ENCODE assay signal across 19 mouse cellular contexts in genomic region chr17:67073139-67073538, GRCm38 (mm10).
A peak's percentile ranks its signal among the peaks of the same experiment; 100 is the strongest.
DNase-seq lines count a peak whose midpoint lies in the region; ATAC-seq and TF ChIP-seq lines count a peak whose summit lies in the region.
"Had no signal": no experiment of that assay in that cellular context is flagged by ENCODE, and none has a peak within 500 bp of the region (broad histone marks: within the 10 kb centered on the region; RNA-seq: fewer than 3 reads in every experiment).

No protein-coding gene starts in this region.

- peak; percentile 34 for ATAC-seq in forebrain, embryonic 13.5 days
- no peak for ATAC-seq in forebrain, embryonic 12.5 days (ENCODE audit: low FRiP score)
- ATAC-seq in limb, embryonic 14.5 days (ENCODE audit: low FRiP score, low read depth): no peak
- no peak for ATAC-seq in hindbrain, postnatal 0 days
- no peak for ATAC-seq in neural tube, embryonic 15.5 days (ENCODE audit: low FRiP score)
- ATAC-seq: Patski had no signal

- 0 out of 2 replicates have a peak overlapping the region, but pooled peaks have one; percentile 2 for H3K27ac ChIP-seq in forebrain, embryonic 13.5 days
- no peak overlapping the region for H3K27ac ChIP-seq in forebrain, embryonic 12.5 days
- H3K27ac ChIP-seq in limb, embryonic 14.5 days (replicated peaks; ENCODE audit: low read depth, low read length): no peak overlapping the region
- H3K27ac ChIP-seq in limb, embryonic 10.5 days: no peak overlapping the region
- peak overlapping the region; percentile 48; the same call in 1 of the 2 replicates for H3K27ac ChIP-seq in hindbrain, postnatal 0 days
- H3K27ac ChIP-seq in neural tube, embryonic 15.5 days (replicated peaks): peak overlapping the region; percentile 30; the same call in 1 of the 2 replicates
- H3K27ac ChIP-seq: heart, embryonic 15.5 days; liver, embryonic 14.5 days; stomach, embryonic 15.5 days had no signal

- peak; percentile 48 for DNase-seq in limb, embryonic 14.5 days (ENCODE audit: low spot score)
- no peak for DNase-seq in limb, embryonic 10.5 days (ENCODE audit: low spot score)
- peak; percentile 47 for DNase-seq in hindbrain, postnatal 0 days (ENCODE audit: low spot score)
- no peak for DNase-seq in lung, postnatal 10 days
- no peak for DNase-seq in testis, postnatal 14 days (ENCODE audit: low spot score)
- DNase-seq: kidney, adult 2 months; kidney, postnatal 36 days; layer of hippocampus, postnatal 36 days; lung, postnatal 14 days; right cerebral cortex, adult 18-20 months; spleen, adult 18-20 months; thymus, postnatal 25 days had no signal

- no peak overlapping the region for H3K4me2 ChIP-seq in forebrain, embryonic 13.5 days
- H3K4me2 ChIP-seq in forebrain, embryonic 12.5 days: no peak overlapping the region
- no peak overlapping the region for H3K4me2 ChIP-seq in limb, embryonic 14.5 days (replicated peaks; ENCODE audit: low read depth, low read length, severe bottlenecking)
- H3K4me2 ChIP-seq in hindbrain, postnatal 0 days (ENCODE audit: low read depth, low read length): peak overlapping the region; percentile 14; the same call in 1 of the 2 replicates
- no peak overlapping the region for H3K4me2 ChIP-seq in neural tube, embryonic 15.5 days
- H3K4me2 ChIP-seq: heart, embryonic 15.5 days; stomach, embryonic 15.5 days had no signal

- H3K4me3 ChIP-seq in forebrain, embryonic 13.5 days: no peak overlapping the region
- no peak overlapping the region for H3K4me3 ChIP-seq in forebrain, embryonic 12.5 days (replicated peaks)
- H3K4me3 ChIP-seq in limb, embryonic 14.5 days (replicated peaks; ENCODE audit: low read length): no peak overlapping the region
- no peak overlapping the region for H3K4me3 ChIP-seq in limb, embryonic 10.5 days
- H3K4me3 ChIP-seq in hindbrain, postnatal 0 days (ENCODE audit: low read length): no peak overlapping the region
- H3K4me3 ChIP-seq in neural tube, embryonic 15.5 days (replicated peaks): no peak overlapping the region
- H3K4me3 ChIP-seq: heart, embryonic 15.5 days; stomach, embryonic 15.5 days had no signal

- H3K4me1 ChIP-seq in forebrain, embryonic 13.5 days: peaks cover 25% of the 10 kb centered on the region
- H3K4me1 ChIP-seq in forebrain, embryonic 12.5 days: peaks cover 6% of the 10 kb centered on the region; the same call in 1 of the 2 replicates
- H3K4me1 ChIP-seq in limb, embryonic 14.5 days (ENCODE audit: control insufficient read depth, insufficient read depth, low read length): peaks cover 5% of the 10 kb centered on the region; the same call in 1 of the 2 replicates
- no peaks in the 10 kb centered on the region for H3K4me1 ChIP-seq in limb, embryonic 10.5 days
- peaks cover 24% of the 10 kb centered on the region for H3K4me1 ChIP-seq in hindbrain, postnatal 0 days (ENCODE audit: insufficient read depth, low read length)
- H3K4me1 ChIP-seq in neural tube, embryonic 15.5 days: peaks cover 20% of the 10 kb centered on the region
- H3K4me1 ChIP-seq: stomach, embryonic 15.5 days had no signal

- no peak for TF ChIP-seq POLR2A in limb, embryonic 14.5 days (IDR thresholded peaks at IDR 0.05; ENCODE audit: borderline replicate concordance, extremely low read depth, insufficient read depth, insufficient read length)

- no peak for TF ChIP-seq CTCF in hindbrain, postnatal 0 days (IDR thresholded peaks at IDR 0.05; ENCODE audit: low read depth)

- no peak overlapping the region for H3K9ac ChIP-seq in forebrain, embryonic 13.5 days
- no peak overlapping the region for H3K9ac ChIP-seq in forebrain, embryonic 12.5 days
- H3K9ac ChIP-seq in limb, embryonic 14.5 days (ENCODE audit: low read depth, low read length, severe bottlenecking): no peak overlapping the region
- H3K9ac ChIP-seq in hindbrain, postnatal 0 days (replicated peaks; ENCODE audit: low read length): no peak overlapping the region
- no peak overlapping the region for H3K9ac ChIP-seq in neural tube, embryonic 15.5 days (replicated peaks)
- H3K9ac ChIP-seq: heart, embryonic 15.5 days; liver, embryonic 14.5 days; stomach, embryonic 15.5 days had no signal

- WGBS in forebrain, embryonic 13.5 days: 68% methylated on average over 6 of the region's 6 CpGs
- 82% methylated on average over 6 of the region's 6 CpGs for WGBS in forebrain, embryonic 12.5 days
- 49% methylated on average over 6 of the region's 6 CpGs for WGBS in limb, embryonic 14.5 days
- 88% methylated on average over 6 of the region's 6 CpGs for WGBS in limb, embryonic 10.5 days
- WGBS in hindbrain, postnatal 0 days: 43% methylated on average over 6 of the region's 6 CpGs
- WGBS in neural tube, embryonic 15.5 days: 60% methylated on average over 6 of the region's 6 CpGs

- H3K36me3 ChIP-seq in forebrain, embryonic 13.5 days (ENCODE audit: poor library complexity, severe bottlenecking): no peaks in the 10 kb centered on the region
- no peaks in the 10 kb centered on the region for H3K36me3 ChIP-seq in forebrain, embryonic 12.5 days (replicated peaks)
- no peaks in the 10 kb centered on the region for H3K36me3 ChIP-seq in limb, embryonic 14.5 days (ENCODE audit: control insufficient read depth, insufficient read depth, low read length)
- no peaks in the 10 kb centered on the region for H3K36me3 ChIP-seq in limb, embryonic 10.5 days
- no peaks in the 10 kb centered on the region for H3K36me3 ChIP-seq in hindbrain, postnatal 0 days (ENCODE audit: insufficient read depth, low read length)
- no peaks in the 10 kb centered on the region for H3K36me3 ChIP-seq in neural tube, embryonic 15.5 days
- H3K36me3 ChIP-seq: heart, embryonic 15.5 days; stomach, embryonic 15.5 days had no signal

- H3K9me3 ChIP-seq in forebrain, embryonic 13.5 days (replicated peaks): no peaks in the 10 kb centered on the region
- no peaks in the 10 kb centered on the region for H3K9me3 ChIP-seq in forebrain, embryonic 12.5 days
- H3K9me3 ChIP-seq in limb, embryonic 14.5 days (ENCODE audit: control insufficient read depth, low read length): no peaks in the 10 kb centered on the region
- no peaks in the 10 kb centered on the region for H3K9me3 ChIP-seq in limb, embryonic 10.5 days (replicated peaks)
- H3K9me3 ChIP-seq in hindbrain, postnatal 0 days (ENCODE audit: low read length): no peaks in the 10 kb centered on the region
- no peaks in the 10 kb centered on the region for H3K9me3 ChIP-seq in neural tube, embryonic 15.5 days (replicated peaks)
- H3K9me3 ChIP-seq: heart, embryonic 15.5 days; stomach, embryonic 15.5 days had no signal

- H3K27me3 ChIP-seq in forebrain, embryonic 13.5 days: no peaks in the 10 kb centered on the region
- H3K27me3 ChIP-seq in forebrain, embryonic 12.5 days: no peaks in the 10 kb centered on the region
- H3K27me3 ChIP-seq in limb, embryonic 14.5 days (ENCODE audit: control insufficient read depth, insufficient read depth, low read length): no peaks in the 10 kb centered on the region
- H3K27me3 ChIP-seq in limb, embryonic 10.5 days (ENCODE audit: low read depth, poor library complexity, severe bottlenecking): no peaks in the 10 kb centered on the region
- no peaks in the 10 kb centered on the region for H3K27me3 ChIP-seq in hindbrain, postnatal 0 days (ENCODE audit: insufficient read depth, low read length)
- H3K27me3 ChIP-seq in neural tube, embryonic 15.5 days (replicated peaks): no peaks in the 10 kb centered on the region
- H3K27me3 ChIP-seq: heart, embryonic 15.5 days; Patski; stomach, embryonic 15.5 days had no signal

Comparison
In these comparisons a context has a peak if more than half of its experiments do, and no peak if none do; other contexts are left out.
1. H3K27ac ChIP-seq: peak in forebrain, embryonic 13.5 days (single experiment), hindbrain, postnatal 0 days (single experiment) and neural tube, embryonic 15.5 days (single experiment); none in forebrain, embryonic 12.5 days (single experiment), limb, embryonic 14.5 days (single experiment) and limb, embryonic 10.5 days (single experiment).
2. DNase-seq: peak in limb, embryonic 14.5 days (single experiment) and hindbrain, postnatal 0 days (single experiment); none in limb, embryonic 10.5 days (single experiment), lung, postnatal 10 days (single experiment) and testis, postnatal 14 days (single experiment).